Mouse (Mus musculus) bone marrow macrophage, adult 2 months (primary cell): ENCODE results near the gene Acvr1b. TPM values are rescaled to one million over a fixed set of nuclear protein-coding genes. Genes with fewer than 3 reads are reported as not detected.
A peak's percentile ranks its signal among the peaks of the same experiment; 100 is the strongest.

Experiments used
- H3K27ac ChIP-seq: 2 replicates; pipeline ENCODE4 v1.5.1; 2012; ENCODE audit warnings: low read depth, low read length; ENCODE audit not compliant: insufficient read depth
- H3K4me1 ChIP-seq: 2 replicates; pipeline ENCODE4 v1.6.1; 2012; ENCODE audit warnings: low read length; ENCODE audit not compliant: control insufficient read depth, insufficient read depth
- H3K4me3 ChIP-seq: 2 replicates; pipeline ENCODE4 v1.5.1; 2012; ENCODE audit warnings: mild to moderate bottlenecking, low read length, moderate library complexity; ENCODE audit not compliant: insufficient read depth
- CTCF ChIP-seq: IDR thresholded peaks from 2 replicates; pipeline ENCODE4 v1.5.1; 2012; ENCODE audit warnings: low read depth, mild to moderate bottlenecking, low read length, moderate library complexity
- POLR2A ChIP-seq: IDR thresholded peaks from 2 replicates; pipeline ENCODE4 v1.6.1; 2012; ENCODE audit warnings: mild to moderate bottlenecking, low read depth, low read length, borderline replicate concordance
- polyA plus RNA-seq: library from polyadenylated mRNA; stranded (reverse); fragments of >200 nt; gene quantifications from 2 replicates; pipeline ENCODE4 v1.2.4, GENCODE M21; 2012; ENCODE audit not compliant: missing spikeins, insufficient read depth, insufficient read length

Acvr1b gene
- polyA plus RNA-seq, 1 experiment = 22.3 TPM

DNA sequence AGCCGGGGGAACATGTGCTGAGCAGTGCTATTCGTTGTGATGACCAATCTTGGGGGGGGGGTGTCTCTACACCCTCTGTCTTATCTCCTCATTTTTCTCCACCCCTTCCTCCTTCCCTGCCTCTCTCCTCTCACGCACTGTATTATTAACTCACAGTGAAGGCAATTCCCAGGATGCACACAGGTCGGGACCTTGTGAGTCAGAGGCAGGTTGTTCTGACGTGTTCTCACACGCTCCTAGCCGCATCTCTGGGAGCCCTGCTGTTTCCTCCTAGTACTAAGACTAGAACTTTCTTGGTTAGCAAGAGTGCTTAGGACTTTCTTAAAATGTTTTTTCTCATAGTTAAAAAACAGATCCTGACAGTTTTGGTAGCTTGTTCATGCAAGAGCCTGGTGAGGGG is 30.9 kb downstream of the Acvr1b start:
- Histone ChIP-seq H3K4me1 (no peaks in the 10 kb centered on the region), H3K27ac (no peak overlapping the region), H3K4me3 (no peak overlapping the region)
- TF ChIP-seq CTCF (no peak), POLR2A (no peak)

DNA sequence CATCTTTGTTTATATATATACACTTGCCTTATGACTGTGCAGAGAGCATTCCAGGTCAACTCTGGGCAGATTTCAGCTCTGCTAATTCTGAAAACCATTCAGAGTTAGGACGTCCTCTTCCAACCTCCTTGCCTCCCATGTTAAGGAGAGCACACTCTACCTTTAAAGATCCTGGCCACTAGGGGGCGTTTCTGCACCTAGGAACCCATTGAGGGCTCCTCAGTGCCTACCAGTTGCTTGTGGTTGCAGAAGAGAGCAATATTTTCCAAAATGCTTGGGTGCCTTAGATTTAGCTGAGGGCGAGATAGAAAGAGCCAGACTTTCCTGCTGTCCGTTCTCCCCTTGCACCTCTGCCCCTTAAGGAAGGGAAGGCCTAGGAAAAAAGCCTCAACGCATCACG is 36.4 kb downstream of the Acvr1b start:
- no peak overlapping the region for H3K27ac ChIP-seq
- peak; percentile 80 for TF ChIP-seq CTCF
- no peak for TF ChIP-seq POLR2A
- H3K4me3 ChIP-seq = no peak overlapping the region
- no peaks in the 10 kb centered on the region for H3K4me1 ChIP-seq

DNA sequence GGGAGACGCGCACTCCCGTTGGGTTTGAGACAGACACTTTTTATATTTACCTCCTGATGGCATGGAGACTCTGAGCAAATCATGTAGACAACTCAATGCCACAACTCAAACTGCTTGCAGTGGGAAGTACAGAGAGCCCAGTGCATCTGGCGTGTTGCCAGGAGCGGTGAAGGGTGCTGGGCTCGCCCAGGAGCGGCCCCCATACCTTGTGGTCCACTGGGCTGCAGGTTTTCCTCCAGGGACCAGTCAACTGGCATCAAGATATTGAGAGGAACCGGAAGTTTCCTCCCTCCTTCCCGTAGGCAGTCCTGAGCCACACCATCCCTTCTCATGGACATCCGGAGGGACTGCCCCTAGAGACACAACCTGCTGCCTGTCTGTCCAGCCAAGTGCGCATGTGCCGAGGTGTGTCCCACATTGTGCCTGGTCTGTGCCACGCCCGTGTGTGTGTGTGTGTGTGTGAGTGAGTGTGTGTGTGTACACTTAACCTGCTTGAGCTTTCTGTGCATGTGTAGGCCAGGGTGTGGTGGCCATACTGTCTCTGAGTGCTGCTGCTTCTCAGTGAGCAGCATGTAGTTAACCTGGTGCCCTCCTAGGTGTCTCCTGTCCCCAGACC is 37.2 kb downstream of the Acvr1b start:
- H3K4me3 ChIP-seq = no peak overlapping the region
- no peak overlapping the region for H3K27ac ChIP-seq
- TF ChIP-seq POLR2A (no peak), CTCF (no peak)

DNA sequence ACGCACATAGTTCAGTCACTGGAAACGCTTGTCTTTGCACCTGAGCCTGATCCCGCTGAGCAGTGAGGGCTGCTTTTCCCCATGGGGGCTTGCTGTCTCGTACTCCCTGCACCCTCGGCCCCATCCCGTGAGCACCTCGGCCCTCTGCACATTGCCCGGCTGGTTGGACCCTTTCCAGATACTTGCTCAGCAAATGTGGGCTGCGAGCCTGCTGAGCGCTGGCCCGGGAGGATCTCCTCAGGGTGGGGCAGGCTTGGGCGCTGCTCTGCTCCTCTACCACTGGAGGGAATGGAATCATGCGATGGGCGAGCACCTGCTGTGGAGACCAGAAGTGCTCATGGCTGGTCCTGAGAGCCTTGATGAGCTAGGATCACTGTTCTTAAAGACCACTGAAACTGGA is 38.6 kb downstream of the Acvr1b start:
- Histone ChIP-seq H3K4me1 (no peaks in the 10 kb centered on the region), H3K4me3 (no peak overlapping the region), H3K27ac (no peak overlapping the region)
- TF ChIP-seq POLR2A (no peak), CTCF (no peak)

More for the DNA sequence above, 37.2 kb downstream of the Acvr1b start:
- H3K4me1 ChIP-seq = no peaks in the 10 kb centered on the region

DNA sequence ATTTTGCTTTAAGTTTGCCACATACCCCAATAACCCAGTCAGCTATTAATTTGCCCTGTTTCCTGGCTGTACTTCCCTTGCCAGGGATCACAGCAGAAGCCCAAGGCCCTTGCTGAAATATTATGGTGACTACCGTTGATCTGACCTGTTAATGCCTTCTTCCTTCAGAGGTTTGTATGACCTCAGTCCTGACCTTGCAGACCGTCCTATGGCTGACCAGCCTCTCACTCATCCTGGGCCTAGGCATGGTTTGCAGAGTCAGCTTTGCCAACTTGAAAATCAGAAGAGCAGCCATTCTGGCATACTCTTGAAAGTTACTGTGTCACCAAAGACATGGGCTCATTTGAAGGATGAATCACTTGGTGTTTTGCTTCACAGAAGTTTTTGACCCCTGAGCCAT is 41.3 kb downstream of the Acvr1b start:
- H3K4me3 ChIP-seq = no peak overlapping the region
- TF ChIP-seq CTCF (no peak), POLR2A (no peak)
- H3K27ac ChIP-seq = no peak overlapping the region
- peaks cover 5% of the 10 kb centered on the region for H3K4me1 ChIP-seq

DNA sequence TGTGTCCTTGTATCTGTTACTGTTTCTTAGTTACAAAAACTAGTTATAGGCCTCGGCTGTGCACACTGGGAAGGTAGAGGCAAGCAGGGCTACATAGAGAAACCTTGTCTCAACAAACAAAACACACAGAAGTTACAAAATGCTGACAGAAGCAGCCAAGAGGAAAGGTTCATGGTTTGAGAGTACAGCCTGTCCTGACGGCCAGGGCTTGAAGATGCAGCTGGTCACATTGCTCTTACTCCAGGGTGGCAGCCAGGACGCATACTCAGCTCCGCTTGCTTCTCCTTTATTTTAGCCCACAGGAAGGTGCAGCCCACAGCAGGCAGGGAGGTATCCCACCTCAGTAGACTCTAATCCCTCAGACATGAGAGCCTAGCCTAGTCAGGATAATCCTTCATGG is 42.2 kb downstream of the Acvr1b start:
- Histone ChIP-seq H3K4me3 (no peak overlapping the region), H3K27ac (no peak overlapping the region), H3K4me1 (peaks cover 5% of the 10 kb centered on the region)
- TF ChIP-seq POLR2A (no peak), CTCF (no peak)

DNA sequence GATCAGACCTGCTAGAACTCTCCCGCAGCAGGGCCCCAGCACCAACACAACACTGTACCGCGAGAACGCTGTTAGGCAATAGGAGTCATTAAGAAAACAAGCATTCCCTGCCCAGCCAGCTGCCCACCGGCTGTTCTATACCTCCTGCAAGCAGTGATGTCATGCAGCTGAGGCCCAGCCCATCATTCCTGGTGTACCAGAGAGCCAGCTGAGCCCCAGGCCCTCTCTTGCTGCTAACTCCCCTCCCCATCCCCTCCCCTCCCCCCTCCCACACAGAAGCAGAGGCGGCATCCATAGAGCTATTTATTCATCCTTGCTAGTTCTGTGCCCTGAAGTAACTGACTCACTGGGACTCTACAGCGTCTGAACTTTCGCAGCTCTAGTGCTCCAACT is 47.0 kb downstream of the Acvr1b start:
- no peak overlapping the region for H3K4me3 ChIP-seq
- TF ChIP-seq POLR2A (no peak), CTCF (no peak)
- no peak overlapping the region for H3K27ac ChIP-seq
- H3K4me1 ChIP-seq = peaks cover 23% of the 10 kb centered on the region

DNA sequence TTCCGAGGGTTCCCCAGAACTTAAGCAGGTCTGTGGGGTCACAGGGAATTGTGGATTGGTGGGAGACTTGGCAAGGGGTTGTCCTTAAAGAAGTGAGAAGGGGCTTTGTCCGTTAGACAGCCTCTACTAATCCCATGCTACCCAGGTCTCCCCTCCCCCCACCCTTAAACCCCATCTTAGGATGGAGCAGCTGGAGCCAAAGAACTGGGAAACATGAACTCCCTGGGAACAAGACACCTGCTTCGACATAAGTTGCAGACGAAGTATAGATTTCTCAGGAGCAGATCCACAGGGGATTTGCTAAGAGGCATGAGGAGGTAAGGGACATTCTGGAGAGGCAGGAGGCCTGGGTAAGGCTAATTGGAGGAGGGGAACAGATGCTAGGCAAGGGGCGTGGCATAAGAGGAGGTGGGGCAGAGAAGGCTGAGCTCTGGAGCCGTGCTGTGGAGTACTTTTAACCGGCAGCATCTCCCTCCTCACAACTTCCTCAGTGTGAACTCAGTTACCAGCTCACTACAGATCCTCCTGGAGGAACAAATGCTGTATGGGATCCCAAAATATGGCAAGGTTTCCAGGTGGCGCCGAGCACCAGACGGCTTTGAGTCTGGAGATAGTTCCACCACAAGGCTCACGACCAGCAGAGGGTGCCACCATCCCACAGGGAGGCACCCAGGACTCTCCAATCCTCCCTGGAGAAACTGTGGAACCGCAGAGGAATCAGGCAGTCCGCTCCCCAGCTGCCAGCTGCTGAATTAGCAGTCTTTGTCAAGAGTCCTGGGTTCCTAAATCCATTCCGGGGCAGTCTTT is 47.6 kb downstream of the Acvr1b start:
- TF ChIP-seq POLR2A = no peak
- peak; percentile 63 for TF ChIP-seq CTCF
- no peak overlapping the region for H3K27ac ChIP-seq
- H3K4me1 ChIP-seq = peaks cover 23% of the 10 kb centered on the region
- peak overlapping the region; percentile 31 for H3K4me3 ChIP-seq

DNA sequence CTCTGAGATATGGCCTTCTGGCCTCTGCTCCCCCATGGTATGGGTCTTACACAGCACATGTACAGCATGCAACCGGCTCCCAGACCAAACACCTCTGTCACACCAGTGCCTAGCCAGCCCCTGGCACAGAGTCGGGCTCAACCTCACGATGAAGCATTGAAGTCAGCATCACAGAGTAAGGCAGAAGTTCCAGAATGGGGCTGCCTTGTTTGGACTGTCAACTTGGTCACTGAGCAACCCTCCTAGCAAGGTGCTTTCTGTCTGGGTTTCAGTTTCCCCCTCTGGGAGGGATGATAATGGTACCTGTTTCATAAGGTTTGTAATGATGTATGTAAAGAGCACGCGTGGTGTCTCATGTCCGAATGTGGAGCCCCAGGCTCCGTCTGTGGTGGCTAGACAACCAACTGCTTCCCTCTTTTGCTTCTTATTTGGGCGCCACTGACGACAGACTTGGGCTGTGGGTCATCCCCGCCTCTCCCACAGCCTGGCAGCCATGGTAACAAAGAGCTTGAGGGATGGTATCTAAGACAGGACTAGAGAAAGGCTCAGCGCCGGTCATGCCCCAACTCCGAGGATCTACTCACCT is 49.1 kb downstream of the Acvr1b start:
- Histone ChIP-seq H3K4me1 (peaks cover 23% of the 10 kb centered on the region), H3K27ac (no peak overlapping the region), H3K4me3 (no peak overlapping the region)
- TF ChIP-seq POLR2A (no peak), CTCF (no peak)

DNA sequence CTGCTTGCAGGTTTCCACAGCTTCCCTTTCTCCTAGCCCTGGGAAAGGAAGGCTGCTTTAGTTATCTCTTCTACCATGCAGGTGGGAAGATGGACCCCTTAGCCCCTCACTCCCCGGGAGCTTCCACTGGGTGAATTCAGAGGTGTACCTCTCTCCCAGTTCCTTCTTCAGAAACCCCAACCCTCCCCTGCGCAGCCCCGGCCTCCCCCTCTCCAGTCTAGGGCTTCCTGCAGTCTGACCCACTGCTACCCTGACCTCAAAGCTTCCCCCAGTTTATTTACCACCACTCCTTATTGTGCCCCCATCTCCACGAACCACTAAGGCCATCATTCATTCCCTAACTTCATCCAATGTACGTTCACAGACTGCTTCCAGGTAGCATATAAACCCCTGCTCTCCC is 49.7 kb downstream of the Acvr1b start:
- Histone ChIP-seq H3K27ac (no peak overlapping the region), H3K4me3 (peak overlapping the region; percentile 87), H3K4me1 (peaks cover 23% of the 10 kb centered on the region)
- no peak for TF ChIP-seq POLR2A
- no peak for TF ChIP-seq CTCF
